Mouse (Mus musculus): ENCODE measurements around the gene Fam213b. TPM values are rescaled to one million over a fixed set of nuclear protein-coding genes. Genes with fewer than 3 reads are reported as not detected.

Gene Fam213b
- total RNA-seq (2023; ENCODE audit: inconsistent age) = 1.3 to 4.5 TPM (median 2.9 TPM) in 4 replicates

DNA sequence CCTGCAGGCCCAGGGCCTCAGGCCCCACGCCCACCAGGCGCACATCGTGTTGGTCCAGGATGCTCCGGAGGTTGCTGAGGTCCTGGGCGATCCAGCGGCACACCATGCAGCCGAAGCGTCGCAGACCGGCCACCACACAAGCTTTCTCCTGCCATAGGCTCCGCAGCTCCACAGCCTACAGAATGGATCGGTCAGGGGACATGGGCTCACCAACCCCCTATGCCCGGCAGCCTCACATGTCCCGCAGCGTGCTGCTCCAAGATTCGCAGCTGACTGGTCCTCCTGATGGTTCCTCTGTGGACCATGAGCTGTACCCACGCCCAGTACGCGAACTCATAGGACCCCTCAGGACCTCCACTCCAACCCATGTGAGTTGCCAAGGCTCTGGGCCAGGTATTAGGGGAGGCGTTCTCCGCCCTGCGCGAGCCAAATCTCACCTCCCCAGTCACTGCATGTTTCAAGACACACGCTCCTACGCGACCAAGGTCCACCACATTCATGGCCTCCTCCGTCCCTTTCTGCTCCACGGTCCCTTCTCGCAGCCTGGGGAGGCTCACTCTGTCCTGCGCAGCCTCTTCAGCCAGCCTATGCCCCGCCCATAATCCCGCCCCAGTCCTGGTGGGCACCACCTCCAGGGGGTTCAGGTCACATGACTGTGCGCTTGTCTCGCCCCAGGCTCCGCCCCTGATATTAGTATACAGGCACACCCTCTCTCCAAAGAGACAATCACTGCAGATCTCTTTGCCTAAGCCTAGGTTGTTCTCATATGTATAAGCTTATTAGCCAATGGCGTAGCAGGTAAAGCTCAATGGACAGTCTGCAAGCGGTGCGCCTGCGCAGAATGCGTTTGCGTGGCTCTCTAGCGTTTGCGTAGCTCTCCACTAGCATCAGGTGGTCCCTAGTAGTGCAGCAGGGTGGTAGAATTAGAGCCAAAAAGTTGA is at the start of gene Fam213b:
Gene Fam213b (minus strand): TSS at position 630 of the 941 bp plus-strand sequence.

GRCm38 (mm10) chr4:154928395-154929087 is 29.6 kb upstream of the Fam213b start, which contains the start of gene Tnfrsf14:
Gene Tnfrsf14, minus strand, starts transcription at chr4:154928563.

DNA sequence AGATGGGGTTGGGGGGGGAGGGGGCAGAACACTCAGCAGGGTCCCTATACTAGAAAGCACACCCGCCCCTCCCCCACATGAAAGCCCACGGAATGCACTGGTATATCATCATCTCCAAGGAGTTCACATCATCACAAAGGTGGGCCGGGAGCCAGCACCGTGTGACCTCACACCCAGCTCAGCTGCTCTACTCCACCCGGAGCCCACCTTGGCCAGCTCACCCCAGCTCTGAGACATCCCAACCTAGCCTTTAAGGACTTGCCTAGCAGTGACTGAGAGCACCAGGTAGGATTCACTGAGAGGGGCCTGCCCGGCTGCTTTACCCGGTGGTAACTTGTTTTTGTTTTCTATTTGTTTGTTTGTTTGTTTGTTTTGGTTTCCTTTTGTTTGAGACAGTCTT is 29.5 kb downstream of the Fam213b start, which contains the start of gene Mmel1:
Gene Mmel1 (plus strand): TSS at position 146 of the 400 bp plus-strand sequence.

Other genes with a start within 250 kb of the Fam213b start
- not detected in 4 replicates for gene Actrt2, start 231.3 kb downstream of the Fam213b start, total RNA-seq (2023; ENCODE audit: inconsistent age)
- gene Ttc34, start 61.7 kb downstream of the Fam213b start, total RNA-seq (2023; ENCODE audit: inconsistent age) = not detected in 4 replicates
- gene Mmel1, start 29.6 kb downstream of the Fam213b start, total RNA-seq (2023; ENCODE audit: inconsistent age) = not detected in 4 replicates
- gene Tnfrsf14, start 29.4 kb upstream of the Fam213b start, total RNA-seq (2023; ENCODE audit: inconsistent age) = 45.2 to 53.5 TPM (median 47.9 TPM) in 4 replicates
- gene Hes5, start 61.8 kb upstream of the Fam213b start, total RNA-seq (2023; ENCODE audit: inconsistent age) = 8.5 to 11.2 TPM (median 9.9 TPM) in 4 replicates
- 82.6 to 95.1 TPM (median 87.1 TPM) in 4 replicates for gene Pank4, start 65.0 kb upstream of the Fam213b start, total RNA-seq (2023; ENCODE audit: inconsistent age)
- 0.35 to 0.72 TPM in 2 of 4 replicates, not detected in the others for gene Plch2, start 157.6 kb upstream of the Fam213b start, total RNA-seq (2023; ENCODE audit: inconsistent age)
- gene Pex10, start 167.9 kb upstream of the Fam213b start, total RNA-seq (2023; ENCODE audit: inconsistent age) = 6.7 to 11.2 TPM (median 6.9 TPM) in 4 replicates
- 51.3 to 54.7 TPM (median 53.0 TPM) in 4 replicates for gene Rer1, start 187.2 kb upstream of the Fam213b start, total RNA-seq (2023; ENCODE audit: inconsistent age)
- gene Morn1, start 187.4 kb upstream of the Fam213b start, total RNA-seq (2023; ENCODE audit: inconsistent age) = 1.4 to 6.7 TPM (median 2.9 TPM) in 4 replicates